Mouse (Mus musculus) embryo, embryonic 11 days (tissue): ENCODE results near the gene Col1a2.

Experiments used
- DNase-seq: peaks from one replicate; pipeline ENCODE4 v3.0.0-alpha.2; 2015

The Col1a2 gene

GRCm38 (mm10) chr6:4528439-4528838, 23.8 kb downstream of the Col1a2 start:
- no peak for DNase-seq

GRCm38 (mm10) chr6:4530986-4531385, 26.4 kb downstream of the Col1a2 start:
- no peak for DNase-seq

- DNase-seq, result no peak
Measured at GRCm38 (mm10) chr6:4532898-4533297, 28.3 kb downstream of the Col1a2 start.

- DNase-seq, result no peak
Measured at GRCm38 (mm10) chr6:4534462-4535079, 30.0 kb downstream of the Col1a2 start.

GRCm38 (mm10) chr6:4541926-4542715, 37.5 kb downstream of the Col1a2 start:
- DNase-seq, result no peak

GRCm38 (mm10) chr6:4544554-4544953, 39.9 kb downstream of the Col1a2 start:
- peak; percentile 54 for DNase-seq

GRCm38 (mm10) chr6:4545727-4546126, 41.1 kb downstream of the Col1a2 start:
- DNase-seq, result peak; percentile 78

- DNase-seq, result peak; percentile 49
Measured at GRCm38 (mm10) chr6:4548894-4549293, 44.3 kb downstream of the Col1a2 start.

GRCm38 (mm10) chr6:4549846-4550548, 45.4 kb downstream of the Col1a2 start:
- DNase-seq, result no peak

GRCm38 (mm10) chr6:4550549-4550915, 45.9 kb downstream of the Col1a2 start:
- no peak for DNase-seq

GRCm38 (mm10) chr6:4555366-4555765, 50.8 kb downstream of the Col1a2 start:
- no peak for DNase-seq

GRCm38 (mm10) chr6:4557086-4557485, 52.5 kb downstream of the Col1a2 start:
- DNase-seq, result peak; percentile 75

- DNase-seq, result peak; percentile 89
Measured at GRCm38 (mm10) chr6:4557678-4558077, 53.1 kb downstream of the Col1a2 start.

- peak; percentile 78 for DNase-seq
Measured at GRCm38 (mm10) chr6:4561156-4561555, 56.5 kb downstream of the Col1a2 start.

- DNase-seq, result peak; percentile 46
Measured at GRCm38 (mm10) chr6:4561621-4562020, 57.0 kb downstream of the Col1a2 start.

- DNase-seq, result no peak
Measured at GRCm38 (mm10) chr6:4562401-4562800, 57.8 kb downstream of the Col1a2 start.

- DNase-seq, result peak; percentile 42
Measured at GRCm38 (mm10) chr6:4563477-4563876, 58.9 kb downstream of the Col1a2 start.

- peak; percentile 59 for DNase-seq
Measured at GRCm38 (mm10) chr6:4570412-4570811, 65.8 kb downstream of the Col1a2 start.

GRCm38 (mm10) chr6:4577756-4578155, 73.1 kb downstream of the Col1a2 start:
- DNase-seq, result no peak

GRCm38 (mm10) chr6:4578343-4578742, 73.7 kb downstream of the Col1a2 start:
- no peak for DNase-seq

GRCm38 (mm10) chr6:4579620-4580019, 75.0 kb downstream of the Col1a2 start:
- DNase-seq, result no peak

- no peak for DNase-seq
Measured at GRCm38 (mm10) chr6:4583485-4583884, 78.9 kb downstream of the Col1a2 start.

- no peak for DNase-seq
Measured at GRCm38 (mm10) chr6:4587946-4588345, 83.3 kb downstream of the Col1a2 start.

GRCm38 (mm10) chr6:4588722-4589121, 84.1 kb downstream of the Col1a2 start:
- DNase-seq, result no peak
